Mouse (Mus musculus): ENCODE measurements around the gene Kctd18.

- TF ChIP-seq CTCF (IDR thresholded peaks at IDR 0.05) = no peak
- TF ChIP-seq EP300 (IDR thresholded peaks at IDR 0.05; ENCODE audit: insufficient read depth, low read depth, low read length) = no peak
Measured at GRCm38 (mm10) chr1:57941734-57942133, 77.0 kb downstream of the Kctd18 start.
